Mouse (Mus musculus): ENCODE measurements around the gene Bbs2. TPM values are rescaled to one million over a fixed set of nuclear protein-coding genes. Genes with fewer than 3 reads are reported as not detected.

The Bbs2 gene
- polyA plus RNA-seq, 2 experiments = 3.3 to 4.7 TPM

DNA sequence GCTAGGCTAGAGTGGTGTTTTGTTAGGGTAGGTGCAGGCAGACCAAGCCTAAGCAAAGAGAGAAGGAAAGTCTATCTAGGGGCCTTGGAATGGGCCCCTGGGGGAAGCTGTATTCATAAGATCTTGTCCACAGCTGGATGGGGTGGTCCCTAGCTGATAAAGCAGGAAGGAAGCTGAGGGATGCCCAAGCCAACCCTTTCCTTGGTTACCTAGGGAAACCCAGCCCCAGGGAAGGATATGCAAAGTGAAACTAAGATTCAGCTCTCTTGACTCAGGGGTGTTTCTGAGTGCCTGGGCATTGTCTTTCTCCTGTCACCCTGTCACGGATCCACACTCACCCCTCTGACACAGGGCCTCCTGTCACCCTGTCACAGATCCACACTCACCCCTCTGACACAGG is 14.7 kb upstream of the Bbs2 start:
- no peaks in the 10 kb centered on the region for H3K36me3 ChIP-seq (replicated peaks; ENCODE audit: control insufficient read depth, insufficient read depth, low read depth)
- peak overlapping the region; percentile 38 for H3K9ac ChIP-seq (replicated peaks)
- no peaks in the 10 kb centered on the region for H3K27me3 ChIP-seq (ENCODE audit: control insufficient read depth, insufficient read depth, low read length)
- DNase-seq (ENCODE audit: low read depth in 3 of 3, low spot score in 3 of 3) = no peak
- WGBS (ENCODE audit: insufficient replicate concordance) = 43% methylated on average over 1 of the region's 1 CpGs
- no peak for ATAC-seq (ENCODE audit: insufficient read depth)
- H3K4me1 ChIP-seq (replicated peaks; ENCODE audit: control insufficient read depth in 2 of 2, insufficient read depth in 2 of 2, low read length in 1 of 2) = peaks cover 45 to 48% of the 10 kb centered on the region in 2 experiments
- TF ChIP-seq CTCF (IDR thresholded peaks at IDR 0.05; ENCODE audit: low read depth) (no peak), EP300 (IDR thresholded peaks at IDR 0.05; ENCODE audit: low read depth) (no peak)
- peak overlapping the region; percentile 37 for H3K4me2 ChIP-seq (ENCODE audit: low read depth)
- peak overlapping the region; percentile 53 for H3K27ac ChIP-seq
- no peak overlapping the region for H3K4me3 ChIP-seq (ENCODE audit: insufficient read depth in 1 of 2, low read depth in 2 of 2, low read length in 2 of 2)
- H3K9me3 ChIP-seq (ENCODE audit: control insufficient read depth, low read length) = no peaks in the 10 kb centered on the region

DNA sequence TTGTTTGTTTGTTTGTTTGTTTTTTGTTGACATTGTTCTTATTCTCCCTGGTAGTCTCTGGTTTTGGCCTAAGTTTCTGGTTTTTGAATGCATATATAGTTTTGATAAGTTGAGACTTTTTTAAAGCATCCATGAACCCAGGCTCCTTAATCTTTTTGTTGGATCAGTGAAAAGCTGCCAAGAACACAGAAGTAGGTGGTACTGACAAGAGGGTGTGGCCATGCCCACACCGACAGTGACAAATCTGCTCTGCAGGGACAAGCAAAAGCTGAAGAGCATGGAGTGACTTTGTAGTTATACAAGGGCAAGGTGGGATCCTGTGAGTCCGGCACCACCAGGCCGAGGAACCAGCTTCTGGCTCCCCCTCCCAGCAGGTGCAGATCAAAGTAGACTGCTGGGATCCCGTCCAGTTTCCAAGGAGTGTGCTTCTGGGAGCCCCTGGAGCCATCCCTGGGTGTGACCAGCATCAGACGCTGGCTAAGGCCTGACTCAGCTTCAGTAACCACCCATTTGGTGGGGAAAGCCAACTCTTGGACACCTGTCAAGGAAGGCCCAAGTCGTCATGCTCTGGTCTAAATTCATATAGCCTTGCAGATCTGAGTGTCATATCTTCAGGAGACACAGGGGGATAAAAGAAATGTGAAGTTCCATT is 11.9 kb upstream of the Bbs2 start:
- Histone ChIP-seq H3K36me3 (replicated peaks; ENCODE audit: control insufficient read depth, insufficient read depth, low read depth) (no peaks in the 10 kb centered on the region), H3K27me3 (ENCODE audit: control insufficient read depth, insufficient read depth, low read length) (no peaks in the 10 kb centered on the region), H3K9ac (replicated peaks) (peak overlapping the region; percentile 11; the same call in 1 of the 2 replicates), H3K27ac (peak overlapping the region; percentile 94), H3K9me3 (ENCODE audit: control insufficient read depth, low read length) (no peaks in the 10 kb centered on the region), H3K4me1 (replicated peaks; ENCODE audit: control insufficient read depth in 2 of 2, insufficient read depth in 2 of 2, low read length in 1 of 2) (peaks cover 44 to 57% of the 10 kb centered on the region in 2 experiments), H3K4me2 (ENCODE audit: low read depth) (peak overlapping the region; percentile 56), H3K4me3 (ENCODE audit: insufficient read depth in 1 of 2, low read depth in 2 of 2, low read length in 2 of 2) (no peak overlapping the region)
- no peak for TF ChIP-seq EP300 (IDR thresholded peaks at IDR 0.05; ENCODE audit: low read depth)
- no peak for TF ChIP-seq CTCF (IDR thresholded peaks at IDR 0.05; ENCODE audit: low read depth)
- 53% methylated on average over 6 of the region's 6 CpGs for WGBS (ENCODE audit: insufficient replicate concordance)
- DNase-seq (ENCODE audit: low read depth in 3 of 3, low spot score in 3 of 3) (peak in 1 of 3 experiments; percentile 30), ATAC-seq (ENCODE audit: insufficient read depth) (peak; percentile 32; the same call in 1 of the 2 replicates)

DNA sequence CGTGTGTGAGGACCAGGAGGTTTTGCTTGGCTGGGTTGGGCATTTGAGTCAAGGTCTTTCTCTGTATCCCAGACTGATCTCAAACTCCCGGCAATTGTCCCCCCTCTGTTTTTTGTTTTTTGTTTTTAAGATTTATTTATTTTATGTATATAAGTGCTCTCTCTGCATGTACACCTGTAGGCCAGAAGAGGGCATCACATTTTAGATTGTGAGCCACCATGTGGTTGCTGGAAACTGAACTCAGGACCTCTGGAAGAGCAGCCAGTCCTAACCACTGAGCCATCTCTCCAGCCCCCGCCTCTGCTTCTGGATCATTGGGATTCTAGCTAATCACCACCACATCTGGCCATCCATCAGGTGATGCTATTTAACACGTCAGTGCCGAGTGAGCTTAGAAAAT is 11.1 kb upstream of the Bbs2 start:
- no peaks in the 10 kb centered on the region for H3K27me3 ChIP-seq (ENCODE audit: control insufficient read depth, insufficient read depth, low read length)
- H3K36me3 ChIP-seq (replicated peaks; ENCODE audit: control insufficient read depth, insufficient read depth, low read depth) = no peaks in the 10 kb centered on the region
- peak overlapping the region; percentile 94 for H3K27ac ChIP-seq
- peaks cover 44 to 57% of the 10 kb centered on the region in 2 experiments for H3K4me1 ChIP-seq (replicated peaks; ENCODE audit: control insufficient read depth in 2 of 2, insufficient read depth in 2 of 2, low read length in 1 of 2)
- peak overlapping the region; percentile 55; the same call in 1 of the 2 replicates for H3K9ac ChIP-seq (replicated peaks)
- WGBS (ENCODE audit: insufficient replicate concordance) = 66% methylated on average over 5 of the region's 5 CpGs
- H3K4me2 ChIP-seq (ENCODE audit: low read depth) = peak overlapping the region; percentile 56
- TF ChIP-seq EP300 (IDR thresholded peaks at IDR 0.05; ENCODE audit: low read depth) (no peak), CTCF (IDR thresholded peaks at IDR 0.05; ENCODE audit: low read depth) (peak; percentile 49)
- no peak for DNase-seq (ENCODE audit: low read depth in 3 of 3, low spot score in 3 of 3)
- no peak overlapping the region for H3K4me3 ChIP-seq (ENCODE audit: insufficient read depth in 1 of 2, low read depth in 2 of 2, low read length in 2 of 2)
- ATAC-seq (ENCODE audit: insufficient read depth) = peak; percentile 55
- H3K9me3 ChIP-seq (ENCODE audit: control insufficient read depth, low read length) = no peaks in the 10 kb centered on the region

DNA sequence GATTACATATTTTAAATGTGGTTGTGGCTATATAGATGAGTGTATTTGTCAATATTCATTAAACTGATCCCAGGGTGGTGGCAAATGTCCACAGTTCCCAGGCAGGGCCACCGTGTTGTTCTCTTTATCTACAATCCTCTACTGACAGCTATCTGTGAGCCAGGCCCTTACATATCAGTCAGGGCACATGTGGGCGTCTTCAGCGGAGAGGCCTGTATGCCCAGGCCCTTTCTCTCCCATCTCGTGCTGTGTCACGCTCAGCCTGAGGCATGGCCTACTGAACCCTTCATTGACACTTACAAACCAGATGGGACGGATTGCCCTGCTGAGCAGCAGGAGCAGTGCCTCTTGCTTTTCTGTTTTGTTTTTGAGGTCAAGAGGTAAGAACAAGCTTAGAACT is 10.7 kb upstream of the Bbs2 start:
- no peaks in the 10 kb centered on the region for H3K9me3 ChIP-seq (ENCODE audit: control insufficient read depth, low read length)
- H3K36me3 ChIP-seq (replicated peaks; ENCODE audit: control insufficient read depth, insufficient read depth, low read depth) = no peaks in the 10 kb centered on the region
- H3K27ac ChIP-seq = peak overlapping the region; percentile 94
- DNase-seq (ENCODE audit: low read depth in 3 of 3, low spot score in 3 of 3) (peak; percentile 74 to 76 (median 76)), ATAC-seq (ENCODE audit: insufficient read depth) (peak; percentile 97)
- peak overlapping the region; percentile 56 for H3K4me2 ChIP-seq (ENCODE audit: low read depth)
- TF ChIP-seq CTCF (IDR thresholded peaks at IDR 0.05; ENCODE audit: low read depth) (no peak), EP300 (IDR thresholded peaks at IDR 0.05; ENCODE audit: low read depth) (peak; percentile 84)
- H3K27me3 ChIP-seq (ENCODE audit: control insufficient read depth, insufficient read depth, low read length) = no peaks in the 10 kb centered on the region
- WGBS (ENCODE audit: insufficient replicate concordance) = 27% methylated on average over 6 of the region's 6 CpGs
- no peak overlapping the region for H3K4me3 ChIP-seq (ENCODE audit: insufficient read depth in 1 of 2, low read depth in 2 of 2, low read length in 2 of 2)
- H3K4me1 ChIP-seq (replicated peaks; ENCODE audit: control insufficient read depth in 2 of 2, insufficient read depth in 2 of 2, low read length in 1 of 2) = peaks cover 44 to 57% of the 10 kb centered on the region in 2 experiments
- H3K9ac ChIP-seq (replicated peaks) = peak overlapping the region; percentile 55; the same call in 1 of the 2 replicates

DNA sequence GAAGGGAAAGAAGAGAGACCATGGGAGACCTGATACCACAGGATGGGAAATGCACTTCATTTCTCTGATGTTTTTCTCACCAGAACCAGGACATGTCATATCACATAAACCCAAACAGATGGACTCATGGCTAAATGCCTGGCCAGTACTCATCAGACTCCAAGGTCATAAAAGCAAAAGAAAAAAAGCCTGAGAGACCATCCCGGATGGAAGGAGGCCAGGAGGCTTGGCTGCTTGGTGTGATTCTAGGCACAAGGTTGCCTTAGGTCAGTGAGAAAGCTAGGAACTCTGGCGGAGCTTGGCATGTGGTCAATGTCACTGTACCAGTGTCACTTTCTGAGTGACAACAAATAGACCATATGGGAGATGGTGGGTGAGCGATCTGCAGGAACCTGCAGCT is 9.1 kb upstream of the Bbs2 start:
- 66% methylated on average over 3 of the region's 3 CpGs for WGBS (ENCODE audit: insufficient replicate concordance)
- Histone ChIP-seq H3K36me3 (replicated peaks; ENCODE audit: control insufficient read depth, insufficient read depth, low read depth) (no peaks in the 10 kb centered on the region), H3K4me2 (ENCODE audit: low read depth) (no peak overlapping the region), H3K4me3 (ENCODE audit: insufficient read depth in 1 of 2, low read depth in 2 of 2, low read length in 2 of 2) (no peak overlapping the region), H3K27me3 (ENCODE audit: control insufficient read depth, insufficient read depth, low read length) (no peaks in the 10 kb centered on the region), H3K9ac (replicated peaks) (no peak overlapping the region), H3K9me3 (ENCODE audit: control insufficient read depth, low read length) (no peaks in the 10 kb centered on the region), H3K27ac (peak overlapping the region; percentile 15), H3K4me1 (replicated peaks; ENCODE audit: control insufficient read depth in 2 of 2, insufficient read depth in 2 of 2, low read length in 1 of 2) (peaks cover 36 to 47% of the 10 kb centered on the region in 2 experiments)
- no peak for ATAC-seq (ENCODE audit: insufficient read depth)
- DNase-seq (ENCODE audit: low read depth in 3 of 3, low spot score in 3 of 3) = no peak
- no peak for TF ChIP-seq CTCF (IDR thresholded peaks at IDR 0.05; ENCODE audit: low read depth)

Measured in liver, embryonic 14.5 days (tissue).